Mouse (Mus musculus) CD4-positive, CD25-positive, alpha-beta regulatory T cell, adult 2 months (primary cell): ENCODE results near the gene Hist1h2bg.
"Not testable (repeated sequence)": the region's sequence is repeated elsewhere in the genome, so short reads cannot be mapped to it uniquely, and the experiment has no call there.

Source experiments
- DNase-seq: peaks from one replicate; pipeline ENCODE4 v3.0.0-alpha.2; 2012; ENCODE audit warnings: low read depth, low spot score

Gene Hist1h2bg

DNA sequence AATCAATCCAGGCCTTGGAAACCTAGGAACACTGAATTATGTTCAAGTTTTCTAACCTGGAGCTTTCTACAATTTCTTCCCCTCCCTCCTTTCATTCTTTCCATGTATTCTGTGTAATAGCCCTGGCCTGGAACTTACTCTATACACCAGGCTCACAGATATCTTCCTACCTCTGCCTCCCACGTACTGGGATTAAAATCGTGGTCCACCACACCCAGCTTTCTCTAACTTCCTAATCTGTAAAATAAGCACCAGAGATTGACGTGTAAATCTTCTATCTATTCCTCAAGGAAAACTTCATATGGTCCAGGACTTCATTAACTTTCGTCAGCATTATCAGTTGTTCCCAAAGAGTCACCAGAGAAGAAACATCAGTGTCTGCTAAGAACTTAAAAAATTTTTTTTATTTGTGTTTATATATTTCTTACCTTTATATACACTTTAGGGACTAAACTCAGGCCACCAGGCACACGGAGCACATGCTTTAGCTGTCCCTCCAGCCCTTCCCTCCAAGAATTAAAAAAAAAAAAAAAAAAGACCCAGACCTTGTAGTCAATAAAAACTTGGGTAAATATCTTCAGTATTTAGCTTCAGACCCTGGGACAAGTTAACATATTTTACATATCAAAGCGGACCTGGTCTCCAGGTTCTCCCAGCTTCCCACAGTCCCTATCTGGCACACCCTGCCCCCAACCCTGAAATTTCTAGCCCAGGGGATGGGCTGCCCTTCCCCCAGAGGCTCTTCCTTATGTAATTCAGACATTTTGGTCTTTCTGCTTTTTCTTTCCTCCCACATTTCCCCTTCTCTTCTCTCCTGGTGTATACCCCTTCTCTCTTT, 11.2 kb downstream of the Hist1h2bg start:
- no peak for DNase-seq

DNA sequence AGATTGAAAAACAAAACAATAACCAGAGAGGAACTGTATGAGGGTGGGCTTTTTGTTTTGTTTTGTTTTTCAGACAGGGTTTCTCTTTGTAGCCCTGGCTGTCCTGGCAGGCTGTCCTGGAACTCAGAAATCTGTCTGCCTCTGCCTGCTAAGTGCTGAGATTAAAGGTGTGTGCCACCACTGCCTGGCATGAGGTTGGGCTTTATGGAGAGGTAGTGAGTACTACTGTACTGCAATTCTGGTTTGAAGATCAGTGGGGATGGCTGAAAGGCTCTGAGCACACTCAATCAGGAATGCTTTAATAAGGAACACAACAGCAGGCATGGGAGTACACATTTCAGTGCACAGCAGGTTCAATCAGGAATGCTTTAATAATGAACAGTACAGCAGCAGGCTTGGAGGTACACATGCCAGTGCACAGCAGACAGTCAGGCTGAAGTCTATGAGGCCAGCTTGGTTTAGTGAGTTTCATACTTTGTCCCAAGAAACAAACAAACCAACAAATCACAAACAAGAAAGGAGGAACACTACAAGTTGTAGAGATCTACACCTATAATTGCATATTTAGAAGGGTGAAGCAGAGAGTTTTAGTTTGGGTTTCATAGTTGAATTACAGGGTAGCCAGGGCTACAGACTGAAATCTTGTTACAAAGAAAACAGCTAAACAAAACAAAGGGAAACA, 12.3 kb downstream of the Hist1h2bg start:
- DNase-seq, result no peak

DNA sequence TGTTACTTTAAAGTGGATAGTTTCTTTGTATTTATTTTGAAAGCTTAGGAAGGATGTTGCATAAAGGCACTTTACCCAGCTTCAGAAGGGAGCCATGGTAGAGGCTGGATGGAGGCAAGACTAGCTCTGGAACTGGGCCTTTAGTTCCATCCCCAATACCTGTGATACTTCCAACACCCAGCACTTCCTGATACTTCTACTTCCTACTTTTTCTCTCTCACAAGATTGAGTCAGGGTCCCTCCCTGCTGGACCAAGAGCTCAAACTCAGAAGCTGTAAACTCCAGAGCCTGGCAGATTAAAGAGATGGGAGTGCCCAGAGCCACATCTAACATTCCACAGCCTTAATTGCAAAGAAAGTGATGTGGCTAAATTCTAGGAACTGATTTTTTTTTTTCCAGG, 13.1 kb downstream of the Hist1h2bg start:
- no peak for DNase-seq

DNA sequence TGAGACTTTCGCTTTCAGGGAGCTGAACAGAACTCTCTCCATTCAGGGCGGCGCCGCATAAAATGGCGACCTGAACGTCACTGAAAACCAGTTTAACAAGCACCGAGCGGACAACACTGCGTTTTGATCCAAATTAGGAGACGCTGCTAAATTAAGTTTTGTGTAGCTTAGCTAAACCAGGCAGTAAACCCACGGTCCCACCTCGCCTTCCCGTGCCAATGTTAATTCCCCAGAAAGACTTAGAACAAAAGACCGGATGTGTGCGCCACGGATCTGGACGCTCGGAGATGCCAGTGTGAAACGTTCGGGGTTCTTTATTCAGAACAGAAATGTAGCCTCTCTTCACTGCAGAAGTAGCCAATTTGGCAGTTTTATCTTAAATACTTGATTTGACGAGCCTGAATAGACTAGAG, 13.8 kb downstream of the Hist1h2bg start:
- peak; percentile 84 for DNase-seq

- DNase-seq, result peak; percentile 88
Measured at GRCm38 (mm10) chr13:23585442-23586098, 14.4 kb downstream of the Hist1h2bg start.

DNA sequence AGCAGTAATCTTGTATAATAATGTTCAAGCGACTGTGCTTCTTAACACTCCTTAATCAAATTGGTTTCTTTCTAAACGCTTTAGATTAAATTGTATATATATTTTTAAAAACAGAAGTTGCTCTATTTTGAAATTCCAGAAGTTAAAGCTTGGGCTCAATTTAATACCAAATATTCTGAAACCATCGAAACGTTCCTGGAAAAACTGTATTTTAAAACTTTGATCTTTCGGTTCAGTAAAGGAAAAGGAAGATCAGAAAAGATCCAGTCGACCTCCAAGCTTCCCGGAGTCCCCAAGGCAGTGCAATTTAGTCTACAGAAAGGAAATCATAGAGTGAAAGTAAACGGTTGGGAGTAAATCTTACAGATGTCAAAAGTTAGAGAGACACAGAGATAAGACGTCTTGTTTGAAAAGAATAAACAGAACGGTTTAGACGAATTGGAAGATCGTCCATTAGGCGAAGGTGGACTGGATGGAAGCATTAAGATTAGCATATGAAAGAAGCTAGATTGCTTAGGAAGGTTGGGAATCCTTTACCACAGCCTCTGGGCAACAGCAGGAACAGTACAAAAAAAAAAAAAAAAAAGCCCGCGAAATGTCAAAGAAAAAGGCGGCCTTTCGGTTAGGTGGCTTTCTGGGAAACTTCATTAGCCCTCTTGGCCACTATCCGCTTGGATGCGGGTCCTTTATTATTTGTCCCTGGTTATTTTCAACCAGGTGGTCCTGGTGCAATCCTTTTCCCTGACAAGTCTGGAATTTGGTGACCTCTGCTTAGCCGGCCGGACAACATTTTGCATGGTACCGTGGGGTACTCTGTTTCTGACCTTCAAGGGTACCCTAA, 15.1 kb downstream of the Hist1h2bg start:
- DNase-seq, result no peak

DNA sequence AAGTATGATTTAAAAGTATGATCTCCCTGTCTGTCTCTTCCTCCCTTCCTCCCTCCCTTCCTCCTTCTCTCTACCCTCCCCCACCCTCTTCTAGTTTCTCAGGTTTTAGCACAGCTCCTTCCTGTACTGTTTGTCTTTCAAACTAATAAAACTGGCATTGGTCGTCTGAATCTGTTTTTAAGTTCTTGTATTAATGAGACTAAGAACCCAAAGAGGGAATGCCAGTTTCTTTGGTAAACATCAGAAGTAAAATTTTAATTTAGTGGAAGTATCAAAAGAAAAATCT, 15.7 kb downstream of the Hist1h2bg start:
- DNase-seq, result no peak

- DNase-seq, result no peak
Measured at GRCm38 (mm10) chr13:23591206-23591605, 20.0 kb downstream of the Hist1h2bg start.

DNA sequence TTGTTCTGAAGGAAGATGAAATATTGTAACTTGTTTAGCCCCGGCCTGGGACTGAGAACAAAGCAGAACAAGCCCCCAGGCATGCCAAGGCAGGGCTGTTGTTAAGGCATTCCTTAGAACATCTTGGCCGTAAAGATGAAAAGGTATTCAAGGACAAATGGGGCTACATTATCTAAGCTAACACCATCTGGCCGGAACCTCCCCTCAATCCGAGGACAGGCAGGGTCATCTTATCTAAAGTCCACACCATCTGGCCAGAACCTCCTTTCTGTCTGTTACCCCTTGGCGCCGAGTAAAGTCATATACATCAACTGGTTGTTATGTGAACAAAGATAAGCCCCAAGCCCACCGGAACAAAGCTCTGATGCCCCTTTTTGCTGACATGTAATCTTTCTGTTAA, 20.7 kb downstream of the Hist1h2bg start:
- DNase-seq, result not testable (repeated sequence)

GRCm38 (mm10) chr13:23592614-23593013, 21.4 kb downstream of the Hist1h2bg start:
- DNase-seq, result no peak

GRCm38 (mm10) chr13:23593051-23593770, 22.0 kb downstream of the Hist1h2bg start:
- no peak for DNase-seq

DNA sequence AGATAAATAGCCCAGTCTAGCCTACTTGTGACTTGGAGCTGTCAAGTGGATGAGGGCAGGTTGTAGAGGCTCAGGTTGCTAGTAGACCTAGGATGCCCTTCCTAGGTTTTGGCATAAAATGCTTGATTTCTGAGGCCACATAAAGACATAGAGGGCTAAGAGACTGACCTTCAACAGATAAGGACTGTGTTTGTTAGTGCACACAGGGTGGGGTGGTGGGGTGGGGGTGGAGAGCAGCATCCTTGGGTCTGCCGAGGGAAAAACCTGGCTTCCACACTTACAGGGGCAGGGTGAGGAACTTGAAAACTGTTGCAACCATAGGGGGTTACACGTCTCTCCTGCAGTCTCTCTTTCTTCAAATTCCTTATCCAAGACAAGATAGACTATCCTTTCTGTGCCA, 24.0 kb downstream of the Hist1h2bg start:
- no peak for DNase-seq

DNA sequence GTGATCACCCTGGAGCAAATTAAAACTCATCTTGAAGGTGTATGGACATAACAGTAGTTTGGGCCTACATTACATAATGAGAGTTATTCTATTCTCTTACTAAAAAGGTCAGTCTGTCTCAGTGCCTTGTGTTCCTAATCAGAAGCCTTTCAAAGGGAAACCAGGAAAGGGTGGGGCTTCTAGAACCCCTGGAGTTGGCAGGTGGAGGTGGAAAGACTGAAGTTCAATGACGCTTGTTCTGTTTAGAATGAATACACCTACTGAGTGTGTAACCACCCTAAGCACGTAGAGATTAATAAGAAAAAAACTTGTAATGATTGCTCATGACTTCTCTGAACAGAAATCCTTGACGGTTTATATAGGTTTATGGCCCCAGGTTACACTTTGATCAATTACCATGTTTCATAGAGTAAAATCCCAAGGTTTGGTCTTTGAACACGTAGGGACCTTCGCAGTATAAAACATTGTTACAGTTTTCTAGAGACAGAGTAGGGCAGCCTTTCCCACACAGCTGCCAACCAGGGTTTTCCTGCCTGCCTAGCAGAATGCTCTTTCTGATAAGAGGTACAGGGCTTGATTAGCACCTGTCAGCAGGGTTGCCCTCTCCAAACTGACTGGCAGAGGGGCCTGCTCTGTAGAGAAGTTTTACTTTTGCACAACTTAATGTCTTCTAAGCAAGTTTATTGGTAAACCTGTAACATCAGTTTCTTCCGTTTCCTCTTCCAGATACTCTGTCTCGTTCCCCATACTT, 24.6 kb downstream of the Hist1h2bg start:
- DNase-seq, result no peak

- peak; percentile 90 for DNase-seq
Measured at GRCm38 (mm10) chr13:23597957-23598356, 26.8 kb downstream of the Hist1h2bg start.

DNA sequence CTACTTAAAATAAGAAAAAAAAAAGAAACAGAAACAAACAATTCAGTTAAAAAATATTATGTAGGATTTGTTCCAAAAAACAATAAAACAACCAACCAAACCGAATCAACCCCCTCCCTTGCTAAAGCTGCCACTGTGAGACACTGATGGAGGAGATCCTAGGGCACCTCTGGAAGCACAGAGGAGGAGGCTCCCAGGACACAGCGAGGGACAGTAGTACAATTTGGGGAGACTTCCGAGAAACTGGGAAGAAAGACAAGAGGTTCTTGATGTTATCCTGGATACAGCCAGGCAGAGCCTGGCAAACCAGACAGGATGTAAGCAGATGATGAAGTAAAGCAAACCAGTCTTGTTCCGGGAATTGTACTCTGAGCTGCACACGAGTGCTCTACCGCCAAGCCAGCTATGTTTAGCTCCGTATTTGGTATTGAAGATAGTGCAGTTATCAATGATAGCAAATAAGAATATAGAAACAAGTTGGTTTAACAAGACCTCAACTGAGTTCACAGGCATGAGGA, 32.0 kb downstream of the Hist1h2bg start:
- no peak for DNase-seq

DNA sequence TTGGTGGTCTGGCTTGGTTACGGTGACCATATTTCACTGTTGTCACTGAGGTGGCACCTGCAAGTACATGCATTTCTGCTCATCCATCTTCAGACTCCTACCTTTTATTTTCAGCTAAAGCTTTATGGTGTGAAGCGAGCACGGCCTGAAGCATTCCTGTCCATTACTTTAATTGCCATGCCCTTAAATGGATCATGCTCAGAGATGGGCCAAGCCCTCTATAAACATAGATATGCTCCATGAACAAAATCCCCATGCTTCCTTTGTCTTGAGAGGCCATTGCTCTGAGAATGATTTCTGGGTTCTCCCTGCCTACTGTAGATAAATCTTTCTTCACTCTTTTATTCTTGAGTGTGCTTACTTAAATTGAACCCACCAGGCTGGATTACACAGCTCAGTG, 33.3 kb downstream of the Hist1h2bg start:
- DNase-seq, result no peak

GRCm38 (mm10) chr13:23605052-23605451, 33.9 kb downstream of the Hist1h2bg start:
- no peak for DNase-seq

- DNase-seq, result no peak
Measured at GRCm38 (mm10) chr13:23609209-23609608, 38.0 kb downstream of the Hist1h2bg start.

GRCm38 (mm10) chr13:23609844-23610243, 38.6 kb downstream of the Hist1h2bg start:
- DNase-seq, result no peak

GRCm38 (mm10) chr13:23610393-23610792, 39.2 kb downstream of the Hist1h2bg start:
- DNase-seq, result no peak
